Mouse (Mus musculus) gastrocnemius, postnatal 4 days (tissue): ENCODE measurements around the gene Pik3cd. TPM values are rescaled to one million over a fixed set of nuclear protein-coding genes. Genes with fewer than 3 reads are reported as not detected.

Experiments
- DNase-seq, 2 experiments: peaks; one replicate each; pipeline ENCODE4 v3.0.0; 2021 to 2022; ENCODE audit warnings: low spot score in 2 of 2, mixed read lengths in 2 of 2
- microRNA-seq: library from miRNA; unstranded; fragments of <30 nt; microRNA quantifications from one replicate; pipeline ENCODE4 v1.2.0, GENCODE M21; 2021
- total RNA-seq, 2 experiments: library from RNA; stranded (reverse); gene quantifications; 2 replicates each; pipeline ENCODE4 v1.2.3; 2021

The Pik3cd gene
- total RNA-seq, 2 experiments from 2014 or later = 8.7 to 11.7 TPM

DNA sequence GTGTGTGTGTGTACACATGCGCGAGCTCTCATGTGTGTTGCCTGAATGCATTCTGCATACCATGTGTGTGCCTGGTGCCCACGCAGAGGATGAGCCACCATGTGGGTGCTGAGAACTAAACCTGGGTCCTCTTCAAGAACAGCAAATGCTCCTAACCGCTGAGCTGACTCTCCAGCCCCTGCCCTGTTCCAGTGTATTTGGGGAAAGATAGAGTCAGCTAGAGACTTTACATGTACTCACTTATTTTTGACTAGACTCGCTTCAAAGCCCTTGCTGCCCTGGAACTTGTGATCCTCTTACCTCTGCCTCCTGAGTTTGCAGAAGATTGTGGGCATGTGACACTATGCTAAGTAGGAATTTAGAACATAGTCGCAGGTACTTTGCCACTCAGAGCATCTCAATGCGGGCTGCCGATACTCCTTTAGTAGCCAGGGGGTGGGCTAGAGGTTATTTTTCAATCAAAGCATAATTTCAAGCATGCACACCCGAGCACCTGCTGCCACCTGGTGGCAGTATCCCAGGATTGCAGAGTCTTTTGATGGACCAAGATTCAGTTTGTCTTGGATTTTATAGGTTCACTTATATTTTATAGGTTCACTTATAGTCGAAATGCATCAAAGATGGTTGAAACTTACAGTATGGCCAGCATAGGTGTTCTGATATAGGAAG, 90.9 kb downstream of the Pik3cd start:
- DNase-seq = peak in 1 of 2 experiments; percentile 38

DNA sequence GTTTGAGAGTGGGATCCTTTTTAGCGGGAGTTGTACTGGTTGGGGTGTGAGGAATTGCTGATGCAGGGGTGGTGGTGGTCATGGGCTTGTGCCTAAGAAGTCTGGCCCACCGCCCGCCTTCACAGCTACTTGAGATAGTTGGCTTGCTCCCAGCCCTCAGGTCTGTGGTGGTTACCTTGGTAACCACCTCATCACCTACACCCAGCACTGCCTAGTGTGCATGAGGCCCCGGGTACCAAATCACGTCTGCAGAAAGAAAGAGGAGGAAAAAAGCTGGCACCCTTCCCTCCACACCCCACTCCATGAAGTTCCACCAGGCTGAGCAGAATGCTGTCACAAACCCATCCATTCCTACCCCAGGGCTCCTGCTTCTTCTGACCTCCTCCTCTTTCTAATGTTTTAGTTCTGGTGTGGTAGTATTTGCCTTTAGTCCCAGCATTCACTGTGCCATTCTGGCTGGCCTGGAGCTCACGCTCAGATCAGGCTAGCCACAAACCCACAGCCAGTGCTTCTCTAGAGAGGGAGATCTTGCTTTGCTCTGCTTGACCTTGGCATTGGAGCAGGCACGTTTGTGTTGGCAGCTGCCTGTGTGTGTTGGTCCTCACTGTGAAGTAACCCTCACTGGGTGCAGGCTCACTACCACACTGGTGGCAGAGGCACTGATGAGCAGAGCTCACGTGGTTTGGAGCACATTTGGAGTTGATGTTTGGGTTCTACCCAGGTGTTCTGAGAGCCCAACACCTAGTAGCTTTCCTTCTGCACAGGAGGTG, 92.9 kb downstream of the Pik3cd start:
- DNase-seq = no peak

DNA sequence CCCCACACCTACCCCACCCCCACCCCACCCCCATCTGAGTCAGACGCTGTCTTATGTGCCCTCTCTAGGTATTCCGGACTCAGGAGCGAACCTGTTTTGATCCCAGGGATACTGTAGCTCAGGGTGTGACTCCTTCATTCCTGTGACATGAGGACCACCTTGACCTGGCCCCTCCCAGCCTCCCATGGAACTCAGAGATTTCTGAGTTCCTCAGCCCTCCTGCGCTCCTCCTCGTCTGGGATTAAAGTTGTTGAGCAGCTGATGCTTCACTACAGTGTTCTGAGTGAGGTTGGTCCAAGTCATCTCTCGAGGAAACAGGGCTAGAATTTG, 94.1 kb downstream of the Pik3cd start:
- DNase-seq = no peak

DNA sequence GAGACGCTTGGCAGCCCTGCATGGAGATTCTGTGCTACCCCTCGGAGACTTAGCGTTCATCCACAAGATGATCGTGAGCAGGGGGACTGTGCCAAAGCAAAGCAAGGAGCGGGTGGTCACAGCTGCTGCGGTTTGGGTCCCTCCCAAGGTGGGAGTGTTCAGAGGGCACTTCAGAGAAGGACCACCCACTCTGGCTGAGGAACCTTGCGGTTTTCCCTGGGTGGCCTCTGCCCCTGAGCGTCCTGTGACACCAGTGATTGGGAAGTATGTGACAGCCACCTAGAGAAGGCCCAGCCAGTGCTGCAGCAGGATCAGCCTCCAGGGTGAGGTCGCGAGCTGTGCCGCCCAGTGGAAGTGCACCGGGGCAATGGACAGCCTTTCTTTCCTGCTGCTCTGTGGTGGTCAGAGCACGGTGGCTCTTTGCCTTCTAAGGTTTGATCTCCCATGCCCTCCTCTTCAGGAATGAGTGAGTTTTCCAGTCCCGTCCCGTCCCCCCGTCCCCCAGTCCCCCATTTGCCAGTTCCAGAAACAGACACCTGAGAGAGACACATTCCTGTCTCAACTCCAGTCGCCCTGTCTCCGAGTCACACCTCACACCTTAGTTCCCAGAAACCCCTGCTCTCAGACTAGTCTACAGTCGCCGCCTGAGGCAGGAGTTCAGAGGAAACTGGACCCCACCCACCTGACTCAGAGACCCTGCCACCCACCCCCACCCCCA, 94.6 kb downstream of the Pik3cd start:
- no peak for DNase-seq

DNA sequence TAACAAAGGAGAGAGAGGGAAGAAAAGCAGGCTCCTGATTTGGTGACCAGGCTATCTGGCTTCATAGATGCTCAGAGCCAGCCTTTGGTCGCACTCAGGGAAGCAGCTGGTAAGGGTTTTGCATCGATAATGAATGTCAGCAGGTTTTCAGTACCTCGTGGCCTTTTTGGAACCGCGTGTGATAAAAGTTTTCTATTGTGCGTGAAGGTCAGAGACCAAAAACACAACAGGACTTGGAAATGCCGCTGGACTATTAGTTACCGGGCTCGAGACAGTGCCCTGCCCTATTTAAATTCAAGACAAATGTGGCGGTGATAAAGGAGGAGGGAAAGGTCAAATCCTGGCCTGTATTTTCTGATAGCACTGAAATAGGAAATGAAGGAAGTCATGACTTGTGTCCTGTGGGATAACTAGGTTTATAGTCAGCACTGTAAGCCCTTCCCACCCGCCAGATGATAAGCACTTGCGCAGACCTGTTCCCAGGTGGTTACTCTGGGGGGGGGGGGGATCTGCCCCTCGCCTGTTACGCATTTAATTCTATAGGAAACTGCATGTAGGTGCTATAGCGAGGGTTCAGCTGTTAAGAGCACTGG, 95.5 kb downstream of the Pik3cd start:
- no peak for DNase-seq

DNA sequence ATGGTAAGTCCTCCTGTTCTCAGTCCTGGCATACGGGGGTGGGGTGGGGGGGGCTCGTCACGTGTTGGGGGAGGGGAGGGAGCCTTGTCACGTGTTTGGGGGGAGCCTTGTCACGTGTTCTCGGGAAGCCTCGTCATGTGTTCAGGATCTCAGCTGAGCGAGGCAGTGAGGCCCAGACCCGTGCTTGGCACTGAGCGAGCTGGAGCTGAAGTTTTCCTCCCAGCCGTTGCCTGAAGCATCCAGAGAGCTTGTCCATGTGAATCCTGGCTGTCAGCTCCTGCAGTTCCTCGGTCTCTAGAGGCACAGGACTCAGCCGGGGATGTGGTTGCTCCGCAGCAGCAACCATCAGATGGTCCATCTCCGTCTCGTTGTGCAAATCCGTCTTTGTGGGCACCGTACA, 96.3 kb downstream of the Pik3cd start:
- DNase-seq = no peak

DNA sequence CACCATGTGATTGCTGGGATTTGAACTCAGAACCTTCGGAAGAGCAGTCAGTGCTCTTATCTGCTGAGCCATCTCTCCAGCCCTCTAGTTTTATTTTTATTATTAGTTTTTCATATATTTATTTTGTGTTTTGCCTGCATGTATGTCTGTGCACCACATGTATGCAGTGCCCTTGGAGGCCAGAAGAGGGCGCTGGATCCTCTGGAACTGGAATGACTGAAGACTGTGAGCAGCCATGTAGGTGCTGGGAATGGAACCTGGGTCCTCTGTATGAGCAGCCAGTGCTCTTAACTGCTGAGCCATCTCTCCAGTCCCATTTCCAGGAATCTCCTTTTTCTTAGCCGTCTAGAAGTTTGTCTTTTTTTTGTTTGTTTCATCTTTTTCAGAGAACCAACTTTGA, 97.9 kb downstream of the Pik3cd start:
- DNase-seq = no peak

DNA sequence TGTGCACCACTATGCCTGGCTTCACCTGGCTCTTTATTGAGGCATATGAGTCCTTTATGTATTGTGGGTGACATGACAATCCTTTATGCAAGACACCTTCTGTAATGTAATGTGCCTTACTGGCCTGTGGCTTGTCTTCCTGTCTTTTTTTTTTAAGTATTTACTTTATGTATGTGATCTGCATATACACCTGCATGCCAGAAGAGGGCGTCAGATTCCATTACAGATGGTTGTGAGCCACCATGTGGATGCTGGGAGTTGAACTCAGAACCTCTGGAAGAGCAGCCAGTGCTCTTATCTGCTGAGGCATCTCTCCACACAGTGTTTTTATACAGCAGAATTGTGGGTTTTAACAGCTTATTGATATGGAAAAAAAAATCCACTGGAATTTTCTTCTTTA, 98.5 kb downstream of the Pik3cd start:
- no peak for DNase-seq

DNA sequence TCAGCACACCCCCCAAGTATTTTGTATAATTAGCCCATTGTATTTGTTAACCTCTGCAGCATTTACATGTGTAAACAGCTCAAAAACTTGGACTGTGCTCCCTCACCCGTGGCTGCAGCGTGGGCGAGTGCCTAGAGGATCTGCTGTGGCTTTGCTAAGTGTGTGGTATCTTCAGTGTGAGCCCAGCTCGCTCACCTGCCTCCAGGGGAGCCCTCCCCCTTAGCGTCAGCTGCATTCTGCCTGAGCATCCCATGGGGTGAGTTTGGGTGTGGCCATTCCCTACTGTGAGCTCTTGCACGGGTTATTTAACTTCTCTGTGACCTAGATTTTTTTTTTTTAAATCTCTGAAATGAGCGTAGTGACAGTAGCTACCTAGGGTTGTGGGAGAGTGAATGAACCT, 100.1 kb downstream of the Pik3cd start:
- DNase-seq = no peak

DNA sequence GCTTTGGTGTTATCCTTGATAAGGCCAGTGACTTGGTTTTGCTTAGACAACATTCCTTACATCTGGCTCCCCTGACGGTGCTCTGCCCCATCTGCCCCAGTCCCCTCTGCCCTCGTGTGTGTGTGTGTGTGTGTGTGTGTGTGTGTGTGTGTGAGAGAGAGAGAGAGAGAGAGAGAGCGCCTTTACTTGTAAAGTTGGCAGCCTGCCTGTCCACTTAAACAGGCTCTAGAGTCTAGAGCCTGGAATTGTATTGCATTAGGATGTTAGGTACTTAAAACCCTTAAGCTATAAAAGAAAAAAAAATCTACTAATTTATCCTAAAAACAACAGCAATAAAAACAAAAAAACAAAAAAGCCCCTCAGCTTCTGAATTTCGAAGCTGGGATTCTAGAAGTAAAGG, 100.9 kb downstream of the Pik3cd start:
- no peak for DNase-seq

DNA sequence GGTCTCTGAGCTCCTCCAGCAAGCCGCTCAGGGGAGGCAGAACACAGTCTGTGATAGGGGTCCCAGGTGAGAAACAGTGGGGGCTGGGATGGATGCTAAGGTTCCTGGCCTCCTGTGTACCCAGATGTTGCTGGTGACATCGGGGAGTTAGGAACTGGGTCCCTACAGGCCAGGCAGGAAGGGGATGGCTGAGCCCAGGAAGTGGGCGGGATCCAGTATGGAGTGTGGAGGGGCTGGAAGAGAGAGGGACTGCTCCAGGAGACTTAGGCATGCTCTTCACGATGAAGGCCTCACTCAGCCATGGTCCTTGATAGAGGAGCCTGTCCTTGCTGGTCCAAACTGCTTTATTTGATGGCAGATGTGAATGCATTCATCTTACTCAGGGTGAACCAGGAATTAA, 102.2 kb downstream of the Pik3cd start:
- no peak for DNase-seq

DNA sequence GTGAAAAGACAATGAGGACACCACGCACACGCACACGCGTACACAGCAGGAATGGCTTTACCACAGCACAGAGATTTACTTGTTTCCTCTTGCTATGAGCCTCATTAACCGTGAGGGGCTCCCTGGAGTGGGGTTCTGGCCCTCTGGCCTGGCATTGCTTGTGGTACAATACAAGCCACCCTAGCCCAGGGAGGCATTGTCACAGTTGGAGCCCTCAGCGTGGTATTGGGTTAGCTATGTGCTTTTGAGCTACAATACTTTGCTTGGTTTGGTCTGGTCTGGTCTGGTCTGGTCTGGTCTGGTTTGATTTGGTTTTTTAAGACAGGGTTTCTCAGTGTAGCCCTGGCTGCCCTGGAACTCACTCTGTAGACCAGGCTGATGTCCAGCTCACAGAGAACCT, 102.8 kb downstream of the Pik3cd start:
- DNase-seq = no peak

Small RNAs within 50 kb of the gene (microRNA-seq; reads per million reads assigned to microRNA genes)
- not detected for gene Mir7023

Other genes starting within 250 kb of the Pik3cd start
- 10 to 100 TPM; 11.0 to 13.5 TPM for gene Rbp7, start 247.6 kb downstream of the Pik3cd start, total RNA-seq
- gene Tmem274, start 225.2 kb downstream of the Pik3cd start, total RNA-seq = not detected
- gene Nmnat1, start 217.4 kb downstream of the Pik3cd start, total RNA-seq = 10 to 100 TPM; 12.9 to 13.0 TPM
- 10 to 100 TPM; 25.0 to 27.6 TPM for gene Lzic, start 217.3 kb downstream of the Pik3cd start, total RNA-seq
- gene Ctnnbip1, start 184.3 kb downstream of the Pik3cd start, total RNA-seq = 100 to 1,000 TPM in 1 of 2 experiments, 10 to 100 TPM in 1; 93.5 to 100 TPM
- gene Clstn1, start 116.1 kb downstream of the Pik3cd start, total RNA-seq = 10 to 100 TPM; 78.9 to 80.6 TPM
- gene Tmem201, start 35.5 kb upstream of the Pik3cd start, total RNA-seq = 10 to 100 TPM; 60.5 to 67.7 TPM
- gene Slc25a33, start 71.7 kb upstream of the Pik3cd start, total RNA-seq = 1 to 10 TPM; 5.8 to 9.0 TPM